Mouse (Mus musculus) bone marrow macrophage, adult 2 months (primary cell): ENCODE results near the gene 4930524J08Rik.

Experiments used
- CTCF ChIP-seq: IDR thresholded peaks from 2 replicates; pipeline ENCODE4 v1.5.1; 2012; ENCODE audit warnings: low read depth, mild to moderate bottlenecking, low read length, moderate library complexity
- POLR2A ChIP-seq: IDR thresholded peaks from 2 replicates; pipeline ENCODE4 v1.6.1; 2012; ENCODE audit warnings: mild to moderate bottlenecking, low read depth, low read length, borderline replicate concordance

DNA sequence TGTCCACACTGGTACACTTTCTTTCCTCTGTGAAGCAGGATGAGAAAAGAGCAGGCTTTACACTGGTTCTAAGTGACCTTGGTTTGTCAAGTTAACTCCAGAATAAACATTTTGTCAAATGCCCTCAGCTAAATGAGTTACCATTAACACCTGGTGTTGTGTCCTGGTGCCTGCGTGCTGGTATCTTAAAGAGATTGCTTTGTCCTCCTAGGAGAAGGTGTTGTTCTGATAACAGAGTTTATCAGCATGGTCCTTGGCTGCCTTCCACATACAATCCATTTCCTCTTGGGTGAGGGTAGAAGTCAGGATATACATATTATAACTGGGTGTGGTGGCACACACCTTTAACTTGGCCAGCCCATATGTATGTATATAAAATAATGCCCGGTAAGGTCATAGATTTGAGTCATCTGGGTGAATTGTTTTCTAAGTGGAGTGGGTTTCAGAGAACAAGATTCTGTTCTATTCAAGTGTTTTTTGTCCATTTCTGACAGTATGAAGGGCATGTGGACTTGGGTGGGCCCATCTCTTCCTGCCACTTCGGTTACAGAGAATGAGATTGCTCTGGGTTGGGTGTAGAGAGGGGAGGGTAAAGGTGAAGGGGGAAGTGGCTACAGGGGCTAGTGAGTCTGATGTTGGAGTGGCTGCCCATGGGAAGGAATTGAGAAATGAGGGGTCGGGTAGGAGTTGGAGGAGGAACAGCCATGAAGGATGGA is 27.6 kb downstream of the 4930524J08Rik start:
- TF ChIP-seq POLR2A (no peak), CTCF (no peak)
